19 mouse cellular contexts compared by ENCODE assay signal in the genomic region with DNA sequence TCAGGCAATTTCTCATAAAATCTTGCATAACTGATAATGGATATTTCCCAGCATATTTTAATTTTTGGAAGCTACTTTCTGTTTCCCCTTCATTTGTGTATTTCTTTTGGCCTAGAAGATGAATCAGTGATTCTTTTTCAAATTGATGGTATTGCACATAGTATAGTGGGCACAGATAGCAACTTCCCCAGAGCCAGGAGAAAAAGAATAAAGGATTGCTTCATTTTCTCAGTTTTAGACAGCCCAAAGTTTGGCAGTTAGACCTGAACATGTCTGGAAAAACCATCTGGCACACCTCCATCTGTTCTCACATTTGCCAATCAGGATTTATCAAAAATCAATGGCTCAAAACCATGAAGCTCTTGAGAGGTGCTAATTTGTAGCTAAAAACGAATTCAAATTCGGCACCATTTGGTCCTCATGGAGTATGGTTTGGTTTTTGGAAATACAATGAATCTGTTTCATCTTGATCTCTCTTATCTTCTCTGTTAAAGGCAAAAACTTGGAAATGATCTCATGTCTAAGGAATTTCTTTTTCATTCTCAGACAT.
DNase-seq lines count a peak whose midpoint lies in the region.
"Had no signal": no experiment of that assay in that cellular context is flagged by ENCODE, and none has a peak within 500 bp of the region (broad histone marks: within the 10 kb centered on the region; RNA-seq: fewer than 3 reads in every experiment).

No protein-coding gene starts in this region.

- DNase-seq in cerebellum, postnatal 10 days = peak; percentile 9 to 10
- no peak for DNase-seq in cerebellum, postnatal 36 days
- DNase-seq in frontal cortex, postnatal 36 days (ENCODE audit: low spot score in 2 of 2) = peak; percentile 1 to 22
- no peak for DNase-seq in frontal cortex, postnatal 14 days (ENCODE audit: low spot score in 2 of 2)
- peak; percentile 25 to 40 for DNase-seq in layer of hippocampus, adult 8-10 months (ENCODE audit: low spot score in 2 of 2)
- peak; percentile 16 for DNase-seq in telencephalon, adult 2 months (ENCODE audit: low read depth, low spot score)
- no peak for DNase-seq in spleen, adult 12 weeks (ENCODE audit: low spot score)
- DNase-seq in testis, postnatal 10 days (ENCODE audit: low spot score) = no peak
- DNase-seq: adrenal gland, adult 2 months; cerebellum, adult 11-12 months; cerebellum, adult 9-11 months; gastrocnemius, postnatal 10 days; kidney, adult 9 months; kidney, postnatal 10 days; lung, embryonic 14.5 days; lung, postnatal 14 days; right cerebral cortex, adult 18-20 months; right cerebral cortex, postnatal 4 days; thymus, postnatal 14 days had no signal

Comparison
In these comparisons a context has a peak if more than half of its experiments do, and no peak if none do; other contexts are left out.
1. DNase-seq: peak in cerebellum, postnatal 10 days (2 of 2), frontal cortex, postnatal 36 days (2 of 2), layer of hippocampus, adult 8-10 months (2 of 2) and telencephalon, adult 2 months (single experiment); none in cerebellum, postnatal 36 days (0 of 2), frontal cortex, postnatal 14 days (0 of 2), spleen, adult 12 weeks (single experiment) and testis, postnatal 10 days (single experiment).